Mouse (Mus musculus) large intestine, adult 2 months (tissue): ENCODE data around the gene Ccr9. TPM values are rescaled to one million over a fixed set of nuclear protein-coding genes. Genes with fewer than 3 reads are reported as not detected.
"Not testable (repeated sequence)": the region's sequence is repeated elsewhere in the genome, so short reads cannot be mapped to it uniquely, and the experiment has no call there.

ENCODE experiments used
- DNase-seq: peaks from one replicate; pipeline ENCODE4 v3.0.0-alpha.2; 2012; ENCODE audit warnings: low read depth, low spot score
- WGBS: fragments of 180-500 bp; shearing (Covaris S2); methylation state at CpG from one replicate; pipeline ENCODE4 v1.1.7; 2018; 5-methylcytosine and 5-hydroxymethylcytosine counted together
- polyA plus RNA-seq: library from polyadenylated mRNA; depleted of rRNA; stranded (reverse); fragments of >200 nt; gene quantifications from 2 replicates; pipeline ENCODE4 v1.2.3, GENCODE M21; 2012; rRNA removed

Ccr9 gene
- polyA plus RNA-seq: 4.7 and 10.7 TPM in 2 replicates

- DNase-seq: peak; percentile 16
- WGBS: 3% methylated on average over 73 of the region's 73 CpGs
These were observed at the start of gene Ccr9, which contains the start of gene Slc6a20a for GRCm38 (mm10) chr9:123678327-123679105. TSS of gene Ccr9 (plus strand) at chr9:123678439. TSS of gene Slc6a20a (minus strand) at chr9:123678885.

DNA sequence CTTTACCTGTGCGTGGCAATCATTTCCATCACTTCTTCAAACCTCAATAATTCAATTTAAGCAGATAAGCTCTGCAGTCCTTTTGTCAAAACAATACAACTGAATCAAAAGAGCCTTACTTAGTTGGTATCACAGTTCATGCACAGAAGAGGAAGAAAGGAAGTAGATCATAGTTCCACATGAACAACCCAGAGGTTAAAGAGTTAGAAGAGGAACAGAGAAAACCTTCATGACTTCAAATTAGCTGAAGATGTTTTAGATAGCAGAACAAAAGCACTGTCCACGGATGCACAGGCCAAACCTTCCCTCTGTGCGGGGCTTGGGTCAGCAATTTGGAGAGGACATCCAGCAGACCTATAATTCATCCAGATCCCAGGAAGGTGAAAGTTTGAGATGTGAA, 46.6 kb upstream of the Ccr9 start:
- 85% methylated on average over 3 of the region's 3 CpGs for WGBS
- no peak for DNase-seq

GRCm38 (mm10) chr9:123632281-123632680, 46.0 kb upstream of the Ccr9 start, which contains the start of gene Slc6a20b:
TSS of gene Slc6a20b (minus strand) at chr9:123632565.
- no peak for DNase-seq
- WGBS: 77% methylated on average over 6 of the region's 6 CpGs

DNA sequence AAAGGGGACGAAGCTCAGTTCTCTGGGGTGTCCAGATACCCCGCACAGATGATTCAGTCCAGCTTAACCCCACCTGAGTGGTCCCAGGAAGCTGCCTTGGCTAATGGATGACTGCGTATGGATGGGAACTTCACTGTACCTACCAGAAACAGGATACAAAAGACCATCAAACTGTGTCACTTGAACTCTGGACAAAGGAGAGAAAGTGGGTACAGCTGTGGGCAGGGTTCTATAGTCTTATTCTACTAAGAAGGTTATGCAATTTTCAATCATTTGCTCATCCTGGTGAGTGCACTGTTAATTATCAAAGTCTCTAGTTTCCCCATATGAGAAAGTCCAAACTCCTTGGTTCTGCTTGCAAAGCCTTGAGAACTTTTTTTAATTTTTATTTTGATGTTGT, 45.2 kb upstream of the Ccr9 start:
- DNase-seq: no peak
- WGBS: 87% methylated on average over 3 of the region's 3 CpGs

DNA sequence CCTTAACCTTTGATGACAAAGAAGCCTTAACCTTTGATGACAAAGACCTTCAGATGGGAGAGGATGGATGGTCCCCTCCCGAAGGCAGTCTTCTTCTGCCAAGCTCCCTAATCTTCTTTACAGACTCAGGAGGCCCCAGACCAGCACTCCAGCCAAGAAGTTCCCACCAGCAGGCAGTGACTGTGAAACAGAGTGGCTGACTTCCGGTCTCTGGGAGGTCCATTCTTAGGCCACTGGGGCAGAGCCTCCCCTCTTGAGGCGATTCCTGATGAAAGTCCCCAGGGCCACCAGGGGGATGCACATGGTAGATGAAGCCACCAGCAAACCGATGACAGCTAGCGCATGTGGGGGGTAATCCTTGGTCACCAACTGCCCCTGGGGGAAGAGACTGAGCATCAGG, 41.5 kb upstream of the Ccr9 start:
- WGBS: 79% methylated on average over 5 of the region's 5 CpGs
- no peak for DNase-seq

DNA sequence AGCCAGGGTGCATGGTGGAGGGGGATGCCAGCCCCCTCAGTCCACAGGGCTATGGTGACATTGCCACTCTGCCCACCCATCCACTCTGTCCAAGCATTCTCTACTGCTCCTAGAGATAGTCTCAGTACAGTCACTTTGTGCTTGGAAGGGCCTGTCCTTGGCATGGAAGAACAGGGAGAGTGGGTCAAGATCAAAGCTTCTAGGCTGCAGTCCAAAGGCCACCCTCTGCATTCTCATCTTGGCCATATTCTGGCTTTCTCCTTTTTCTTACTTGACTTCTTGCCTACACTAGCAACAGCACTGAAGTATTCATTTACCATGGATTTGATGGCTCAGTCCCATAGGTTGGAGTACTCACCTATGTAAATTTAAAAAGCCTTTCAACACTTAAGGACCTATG, 40.0 kb upstream of the Ccr9 start:
- no peak for DNase-seq

GRCm38 (mm10) chr9:123638668-123639089, 39.6 kb upstream of the Ccr9 start:
- no peak for DNase-seq
- 20% methylated on average over 1 of the region's 1 CpGs for WGBS

- no peak for DNase-seq
- WGBS: 42% methylated on average over 1 of the region's 1 CpGs
These were observed 38.1 kb upstream of the Ccr9 start for GRCm38 (mm10) chr9:123640106-123640505.

DNA sequence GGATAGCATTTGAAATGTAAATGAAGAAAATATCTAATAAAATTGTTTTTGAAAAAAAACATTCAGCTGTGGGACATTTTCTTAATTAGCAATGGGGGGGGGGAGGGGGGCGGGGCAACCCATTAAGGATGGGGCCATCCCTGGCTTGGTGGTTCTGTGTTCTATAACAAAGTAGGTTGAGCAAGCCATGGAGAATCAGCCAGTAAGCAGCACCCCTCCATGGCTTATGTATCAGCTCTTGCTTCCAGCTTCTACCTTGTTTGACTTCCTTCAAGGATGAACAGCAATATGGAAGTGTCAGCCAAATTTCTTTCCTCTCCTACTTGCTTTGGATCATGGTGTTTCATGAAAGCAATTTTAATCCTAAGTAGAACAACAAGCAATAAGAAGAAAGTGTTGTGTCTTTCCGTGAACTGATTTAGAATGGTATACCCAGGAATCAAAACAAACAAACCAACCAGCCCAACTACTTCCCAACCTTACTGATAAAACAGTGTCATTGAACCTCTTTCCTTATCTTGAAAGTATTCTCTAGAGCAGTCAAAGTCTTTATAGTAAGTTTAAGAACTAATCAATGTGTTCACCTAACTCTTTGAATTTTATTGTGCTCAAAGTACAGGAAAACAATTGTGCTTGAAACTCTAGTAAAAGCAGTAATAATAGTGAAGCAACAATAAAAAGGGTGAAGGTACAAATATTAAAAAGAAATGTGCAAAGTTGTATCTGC, 28.3 kb upstream of the Ccr9 start:
- WGBS: 62% methylated on average over 2 of the region's 2 CpGs
- no peak for DNase-seq

DNA sequence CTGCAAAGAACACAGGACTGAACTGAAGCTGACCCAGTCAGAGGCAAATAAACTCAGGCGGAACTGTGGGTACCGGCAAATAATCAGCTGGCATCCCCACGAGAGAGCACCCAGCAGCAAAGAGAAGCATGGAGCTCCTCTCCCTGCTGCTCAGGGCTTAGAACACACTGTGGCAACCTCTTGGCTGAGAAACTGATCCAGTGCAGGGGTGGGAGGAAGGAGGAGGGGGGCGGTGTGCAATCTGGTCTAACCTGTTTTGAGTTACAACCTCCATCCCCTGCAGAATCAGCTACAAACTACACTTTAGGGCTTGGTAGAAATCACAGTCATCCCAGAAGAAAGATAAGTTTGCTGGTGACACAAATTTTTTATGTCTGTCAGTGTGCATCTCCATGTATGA, 26.9 kb upstream of the Ccr9 start:
- 28% methylated on average over 4 of the region's 4 CpGs for WGBS
- no peak for DNase-seq

DNA sequence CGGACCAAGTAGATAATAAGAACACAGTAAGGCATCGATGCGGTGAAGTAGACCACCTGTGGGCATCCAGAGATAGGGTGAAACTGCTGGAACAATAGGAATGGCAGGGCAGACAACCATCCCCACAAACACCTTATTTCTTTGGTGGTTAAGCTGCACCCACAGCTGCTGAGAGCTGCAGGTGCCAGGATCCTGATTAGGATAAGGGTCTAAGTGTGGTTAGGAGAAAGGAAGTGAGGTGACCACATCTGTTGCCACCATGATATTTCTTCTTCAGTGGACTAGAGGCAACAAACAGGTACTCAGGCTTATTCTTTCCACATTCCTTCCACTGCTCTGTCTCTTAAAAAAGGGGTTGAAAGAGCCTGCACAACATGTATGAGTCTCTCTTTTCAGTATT, 20.8 kb upstream of the Ccr9 start:
- WGBS: 83% methylated on average over 3 of the region's 3 CpGs
- no peak for DNase-seq

- DNase-seq: no peak
These were observed 19.3 kb upstream of the Ccr9 start for GRCm38 (mm10) chr9:123658981-123659380.

DNA sequence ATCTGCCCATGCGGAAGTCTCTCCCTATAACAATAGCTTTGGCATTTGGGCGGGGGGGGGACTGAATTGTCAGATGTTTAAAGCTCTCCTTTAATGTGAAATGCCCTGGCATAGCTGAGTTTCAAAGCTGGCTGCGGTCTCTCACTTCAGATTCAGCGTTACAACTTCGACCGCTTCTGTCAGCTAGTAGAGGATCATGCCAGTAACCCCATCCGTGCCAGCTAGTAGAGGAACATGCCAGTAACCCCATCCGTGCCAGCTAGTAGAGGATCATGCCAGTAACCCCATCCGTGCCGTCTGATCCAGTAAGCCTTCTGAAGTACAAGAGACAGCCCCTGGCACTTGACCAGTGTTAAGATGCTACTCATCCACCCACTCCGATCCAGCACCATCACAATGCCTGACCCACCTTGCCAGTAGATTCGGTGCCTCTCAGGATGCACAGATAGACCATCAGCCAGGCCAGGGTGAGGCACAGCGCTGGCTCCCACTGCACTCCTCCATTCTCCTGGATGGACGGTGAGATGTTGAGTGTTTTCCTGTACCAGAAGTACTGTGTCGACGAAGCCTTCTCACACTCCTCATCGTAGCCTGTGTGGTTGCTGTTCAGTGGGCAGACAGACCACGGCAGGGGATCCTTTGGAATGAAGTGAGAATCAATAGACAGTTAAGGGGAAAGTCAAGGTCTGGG, 18.1 kb upstream of the Ccr9 start:
- not testable (repeated sequence) for DNase-seq
- WGBS: 86% methylated on average over 18 of the region's 18 CpGs

GRCm38 (mm10) chr9:123665645-123666044, 12.6 kb upstream of the Ccr9 start:
- WGBS: 45% methylated on average over 5 of the region's 5 CpGs
- DNase-seq: peak; percentile 16

GRCm38 (mm10) chr9:123679198-123679597, 959 bp downstream of the Ccr9 start:
- WGBS: 35% methylated on average over 2 of the region's 2 CpGs
- DNase-seq: no peak

DNA sequence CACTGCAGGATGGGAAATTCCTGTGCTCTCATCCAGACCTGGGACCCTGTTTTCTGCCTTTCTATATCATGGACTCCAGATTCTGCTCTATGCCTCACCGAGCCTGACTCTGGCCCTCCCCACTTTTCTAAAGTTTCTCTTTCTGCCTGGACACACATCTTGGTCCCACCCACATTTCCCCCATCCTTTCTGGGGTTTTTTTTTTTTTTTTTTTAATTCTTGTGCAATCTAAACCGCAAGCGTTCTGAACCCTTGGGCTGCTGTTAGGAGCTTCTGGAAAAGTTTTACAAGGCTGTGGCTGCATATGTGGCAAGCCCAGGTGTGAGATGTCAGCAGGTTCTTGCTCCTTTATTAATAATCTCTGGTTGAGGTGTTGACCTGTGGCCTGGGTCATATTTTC, 5.5 kb downstream of the Ccr9 start:
- WGBS: 31% methylated on average over 3 of the region's 3 CpGs
- no peak for DNase-seq

GRCm38 (mm10) chr9:123686206-123686605, 8.0 kb downstream of the Ccr9 start:
- 86% methylated on average over 5 of the region's 5 CpGs for WGBS
- DNase-seq: no peak

- no peak for DNase-seq
- 53% methylated on average over 1 of the region's 1 CpGs for whole genome bisulfite sequencing
These were observed 10.0 kb downstream of the Ccr9 start for GRCm38 (mm10) chr9:123688227-123688626.

DNA sequence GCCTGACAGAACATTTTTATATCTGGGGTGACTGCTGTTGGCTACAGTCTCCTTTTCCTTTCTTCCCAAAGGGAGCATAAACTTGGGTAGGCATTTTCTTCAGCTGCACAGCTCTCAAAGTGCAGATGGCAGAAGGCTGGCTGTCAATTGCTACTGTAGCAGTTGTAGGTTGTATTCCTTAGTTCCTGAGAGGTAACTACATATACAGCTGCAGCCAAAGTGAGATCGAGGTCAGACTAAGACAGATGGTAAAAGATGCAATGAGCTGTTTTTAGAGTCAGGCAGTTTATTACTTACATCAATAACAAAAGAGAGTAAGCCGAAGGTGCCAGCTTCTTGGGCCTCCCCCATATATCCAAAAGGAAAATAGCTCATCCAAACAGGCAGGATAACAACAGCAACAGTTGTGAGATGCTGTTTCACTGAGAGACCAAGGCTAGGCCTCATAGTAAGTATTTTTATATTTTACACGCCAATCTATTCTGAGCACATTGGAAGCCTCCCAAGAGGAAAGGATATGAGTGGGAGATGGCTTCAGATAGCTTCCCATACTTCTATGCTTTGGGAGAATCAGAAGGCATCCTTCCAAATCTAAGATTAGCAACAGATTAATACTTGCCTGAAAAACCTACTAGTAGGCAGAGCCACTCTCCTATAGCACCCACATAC, 17.5 kb downstream of the Ccr9 start:
- WGBS: 79% methylated on average over 3 of the region's 3 CpGs
- DNase-seq: no peak

GRCm38 (mm10) chr9:123701822-123702221, 23.6 kb downstream of the Ccr9 start:
- 84% methylated on average over 5 of the region's 5 CpGs for WGBS
- no peak for DNase-seq
